Mouse (Mus musculus) MEL (cell line): Measurements from ENCODE around the gene Bcan.

ENCODE experiments used
- E2F4 ChIP-seq: IDR thresholded peaks from 2 replicates; pipeline ENCODE4 v1.6.1; 2011; ENCODE audit warnings: low read depth, low read length, improper control_type of control experiment, borderline replicate concordance
- EP300 ChIP-seq, 2 experiments: IDR thresholded peaks; 2 replicates each; pipeline ENCODE4 v1.6.1; 2011; ENCODE audit warnings: improper control_type of control experiment in 2 of 2, low read length in 2 of 2, low read depth in 1 of 2, mild to moderate bottlenecking in 1 of 2
- POLR2AphosphoS2 ChIP-seq: IDR thresholded peaks from 2 replicates; pipeline ENCODE4 v1.6.1; 2011; ENCODE audit warnings: low read length, improper control_type of control experiment

- TF ChIP-seq E2F4: no peak
- TF ChIP-seq POLR2AphosphoS2: no peak
- no peak for TF ChIP-seq EP300 (IDR thresholded peaks at IDR 0.05; ENCODE audit: low read depth in 1 of 2, low read length in 2 of 2)
Observed at GRCm38 (mm10) chr3:88027434-88028186, 27.6 kb upstream of the Bcan start, which contains the start of gene Hapln2.
